Mouse (Mus musculus) lung, embryonic 16.5 days (tissue): ENCODE results near the gene Tyw1. TPM values are rescaled to one million over a fixed set of nuclear protein-coding genes. Genes with fewer than 3 reads are reported as not detected.

Source experiments
- ATAC-seq: fragments of 200-750 bp; cut with Nextera tagmentation; 2 replicates; pipeline ENCODE4 v1.8.0; 2017; ENCODE audit warnings: low read depth, mild to moderate bottlenecking, moderate library complexity
- H3K27ac ChIP-seq: fragments of 300-500 bp; sonication (generic); 2 replicates; pipeline ENCODE4 v1.5.1; 2014; ENCODE audit warnings: mild to moderate bottlenecking, control low read depth, low read length
- H3K27me3 ChIP-seq: fragments of 300-500 bp; sonication (generic); 2 replicates; pipeline ENCODE4 v1.6.1; 2014; ENCODE audit warnings: low read depth, low read length, mixed read lengths; ENCODE audit not compliant: control insufficient read depth, insufficient read depth
- H3K36me3 ChIP-seq: fragments of 300-500 bp; sonication (generic); 2 replicates; pipeline ENCODE4 v1.6.1; 2014; ENCODE audit warnings: low read length; ENCODE audit not compliant: control insufficient read depth, insufficient read depth
- H3K4me1 ChIP-seq: fragments of 300-500 bp; sonication (generic); replicated peaks from 2 replicates; pipeline ENCODE4 v1.6.1; 2014; ENCODE audit warnings: low read length, mixed read lengths; ENCODE audit not compliant: control insufficient read depth, insufficient read depth
- H3K4me2 ChIP-seq: fragments of 300-500 bp; sonication (generic); 2 replicates; pipeline ENCODE4 v1.6.1; 2014; ENCODE audit warnings: low read depth, low read length, control low read depth
- H3K4me3 ChIP-seq: fragments of 300-500 bp; sonication (generic); 2 replicates; pipeline ENCODE4 v1.5.1; 2014; ENCODE audit warnings: mild to moderate bottlenecking, low read length, control low read depth
- H3K9ac ChIP-seq: fragments of 300-500 bp; sonication (generic); 2 replicates; pipeline ENCODE4 v1.6.1; 2014; ENCODE audit warnings: low read length, control low read depth
- H3K9me3 ChIP-seq: fragments of 300-500 bp; sonication (generic); 2 replicates; pipeline ENCODE4 v1.6.1; 2016; ENCODE audit warnings: low read length; ENCODE audit not compliant: control insufficient read depth
- WGBS: fragments of 180-500 bp; shearing (Covaris S2); extraction: QIAGEN DNeasy Blood & Tissue Kit; methylation state at CpG from one replicate; pipeline ENCODE4 v1.1.7; 2014; 5-methylcytosine and 5-hydroxymethylcytosine counted together
- polyA plus RNA-seq: library from polyadenylated mRNA; unstranded; fragments of >200 nt; fragmentation: Nextera tagmentation; extraction: Ambion mirVana; gene quantifications from 2 replicates; pipeline ENCODE4 v1.2.1, GENCODE M21; 2015

Gene Tyw1
- polyA plus RNA-seq, 1 experiment from 2014 or later, result 24.8 TPM

GRCm38 (mm10) chr5:130294598-130294997 lies 39.2 kb downstream of the Tyw1 start:
- no peak overlapping the region for H3K27ac ChIP-seq
- no peak overlapping the region for H3K4me2 ChIP-seq
- H3K36me3 ChIP-seq, result peaks cover 10% of the 10 kb centered on the region
- peaks cover 6% of the 10 kb centered on the region; the same call in 1 of the 2 replicates for H3K9me3 ChIP-seq
- H3K4me3 ChIP-seq, result no peak overlapping the region
- no peak overlapping the region for H3K9ac ChIP-seq
- ATAC-seq, result no peak
- no peaks in the 10 kb centered on the region for H3K4me1 ChIP-seq
- WGBS, result 84% methylated on average over 6 of the region's 6 CpGs
- H3K27me3 ChIP-seq, result no peaks in the 10 kb centered on the region

GRCm38 (mm10) chr5:130296071-130296470 lies 40.7 kb downstream of the Tyw1 start:
- H3K36me3 ChIP-seq, result peaks cover 4% of the 10 kb centered on the region
- WGBS, result 77% methylated on average over 5 of the region's 5 CpGs

GRCm38 (mm10) chr5:130298831-130299460 lies 43.5 kb downstream of the Tyw1 start:
- Histone ChIP-seq H3K4me3 (no peak overlapping the region), H3K9me3 (no peaks in the 10 kb centered on the region), H3K9ac (no peak overlapping the region), H3K36me3 (peaks cover 4% of the 10 kb centered on the region), H3K27ac (no peak overlapping the region), H3K4me2 (no peak overlapping the region), H3K27me3 (no peaks in the 10 kb centered on the region), H3K4me1 (no peaks in the 10 kb centered on the region)
- no peak for ATAC-seq
- 89% methylated on average over 9 of the region's 9 CpGs for WGBS

More at GRCm38 (mm10) chr5:130296071-130296470, 40.7 kb downstream of the Tyw1 start:
- Histone ChIP-seq H3K27ac (no peak overlapping the region), H3K4me1 (no peaks in the 10 kb centered on the region), H3K4me3 (no peak overlapping the region), H3K27me3 (no peaks in the 10 kb centered on the region), H3K9ac (no peak overlapping the region), H3K4me2 (no peak overlapping the region), H3K9me3 (no peaks in the 10 kb centered on the region)
- no peak for ATAC-seq

DNA sequence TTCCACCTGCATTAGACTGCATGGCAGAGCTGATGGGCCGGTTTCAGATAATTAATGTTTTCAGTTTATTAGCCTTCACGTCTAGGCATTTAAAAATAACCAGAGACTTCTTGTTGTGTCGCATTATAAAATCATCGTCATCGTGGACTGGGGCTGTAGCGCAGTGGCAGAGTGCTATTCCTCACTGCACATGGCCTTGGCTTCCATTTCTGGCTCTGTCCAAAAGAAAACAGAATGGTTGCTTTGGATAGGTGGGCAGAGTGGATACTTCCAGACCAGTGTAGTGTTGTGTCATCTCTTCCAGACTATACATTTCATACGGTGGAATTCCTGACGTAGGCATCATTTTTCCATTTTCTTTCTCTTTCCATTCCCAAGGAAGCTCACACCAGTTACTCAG lies 44.1 kb downstream of the Tyw1 start:
- Histone ChIP-seq H3K36me3 (peaks cover 8% of the 10 kb centered on the region), H3K9me3 (no peaks in the 10 kb centered on the region), H3K27ac (no peak overlapping the region), H3K4me1 (no peaks in the 10 kb centered on the region), H3K27me3 (no peaks in the 10 kb centered on the region), H3K9ac (no peak overlapping the region), H3K4me3 (no peak overlapping the region), H3K4me2 (no peak overlapping the region)
- WGBS, result 95% methylated on average over 8 of the region's 8 CpGs
- no peak for ATAC-seq

DNA sequence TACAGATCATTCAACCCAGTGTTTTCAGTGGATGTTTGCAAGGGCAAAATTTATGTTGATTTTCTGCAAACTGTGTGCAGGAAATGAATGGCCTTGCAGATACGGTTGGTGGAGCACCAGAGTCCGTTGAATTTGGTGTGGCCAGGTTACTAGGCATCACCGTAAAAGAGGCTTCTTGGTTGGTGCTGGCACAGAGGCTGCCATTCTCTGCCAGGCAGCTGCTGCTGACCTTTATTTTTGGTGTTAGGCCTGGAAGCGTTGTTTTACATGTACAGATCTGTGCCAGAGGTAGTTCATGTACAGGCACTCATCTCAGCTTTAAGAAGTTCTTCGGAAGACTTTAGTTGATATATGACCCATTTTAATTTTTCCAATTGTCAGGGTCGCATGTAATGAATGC lies 48.2 kb downstream of the Tyw1 start:
- Histone ChIP-seq H3K4me2 (no peak overlapping the region), H3K4me1 (no peaks in the 10 kb centered on the region), H3K9me3 (no peaks in the 10 kb centered on the region), H3K27me3 (no peaks in the 10 kb centered on the region), H3K4me3 (no peak overlapping the region), H3K36me3 (peaks cover 11% of the 10 kb centered on the region; the same call in 1 of the 2 replicates), H3K27ac (no peak overlapping the region), H3K9ac (no peak overlapping the region)
- ATAC-seq, result no peak
- WGBS, result 85% methylated on average over 6 of the region's 6 CpGs

DNA sequence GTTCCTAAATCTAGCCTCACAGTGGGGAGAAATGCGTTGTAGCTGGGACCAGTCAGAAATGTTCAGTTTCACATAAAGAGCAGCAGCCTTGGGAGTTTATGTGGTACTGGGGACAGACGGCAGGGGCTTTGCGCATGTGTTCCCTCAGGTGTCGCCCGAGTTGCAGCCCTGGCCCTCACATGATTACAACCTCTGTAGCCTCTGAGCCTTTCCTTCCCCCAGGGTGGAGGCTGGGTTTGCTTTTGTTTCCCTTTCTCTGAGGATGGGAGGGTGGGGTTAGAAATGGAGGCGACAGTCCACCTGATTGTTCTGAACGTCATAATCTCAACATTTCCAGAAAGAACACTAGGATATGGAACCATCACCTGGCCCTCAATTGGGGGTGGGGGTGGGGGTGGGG lies 52.5 kb downstream of the Tyw1 start:
- H3K27me3 ChIP-seq, result no peaks in the 10 kb centered on the region
- no peak overlapping the region for H3K4me3 ChIP-seq
- 77% methylated on average over 7 of the region's 7 CpGs for WGBS
- H3K36me3 ChIP-seq, result peaks cover 11% of the 10 kb centered on the region; the same call in 1 of the 2 replicates
- no peaks in the 10 kb centered on the region for H3K9me3 ChIP-seq
- peaks cover 4% of the 10 kb centered on the region; the same call in 1 of the 2 replicates for H3K4me1 ChIP-seq
- H3K27ac ChIP-seq, result no peak overlapping the region
- H3K4me2 ChIP-seq, result no peak overlapping the region
- ATAC-seq, result no peak
- no peak overlapping the region for H3K9ac ChIP-seq

GRCm38 (mm10) chr5:130310077-130310476 lies 54.7 kb downstream of the Tyw1 start:
- H3K4me2 ChIP-seq, result no peak overlapping the region
- H3K9me3 ChIP-seq, result no peaks in the 10 kb centered on the region
- H3K27ac ChIP-seq, result no peak overlapping the region
- H3K9ac ChIP-seq, result no peak overlapping the region
- H3K4me3 ChIP-seq, result no peak overlapping the region
- 95% methylated on average over 4 of the region's 4 CpGs for WGBS
- no peaks in the 10 kb centered on the region for H3K27me3 ChIP-seq
- ATAC-seq, result no peak
- peaks cover 4% of the 10 kb centered on the region; the same call in 1 of the 2 replicates for H3K4me1 ChIP-seq
- peaks cover 6% of the 10 kb centered on the region; the same call in 1 of the 2 replicates for H3K36me3 ChIP-seq

DNA sequence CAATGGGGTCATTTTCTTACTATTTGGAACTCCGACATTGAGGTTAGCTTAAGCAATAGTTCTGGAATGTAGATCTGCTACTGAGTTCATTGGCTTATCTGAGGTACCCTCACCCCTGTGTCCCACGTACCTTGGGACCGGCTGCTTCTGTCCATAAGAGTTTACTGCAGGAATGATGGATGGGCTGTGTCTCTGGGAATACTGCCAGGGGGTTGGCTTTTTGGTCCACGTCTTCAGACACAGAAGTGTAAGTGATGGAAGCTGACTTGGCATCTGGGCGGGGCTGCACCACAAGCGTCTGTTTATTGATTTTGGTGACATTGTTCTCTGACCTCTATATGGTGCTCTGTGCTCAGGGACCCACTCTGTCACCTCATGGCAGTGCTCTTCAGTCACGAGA lies 55.4 kb downstream of the Tyw1 start:
- Histone ChIP-seq H3K4me2 (no peak overlapping the region), H3K9me3 (no peaks in the 10 kb centered on the region), H3K27me3 (no peaks in the 10 kb centered on the region), H3K9ac (no peak overlapping the region), H3K36me3 (peaks cover 2% of the 10 kb centered on the region; the same call in 1 of the 2 replicates), H3K4me1 (peaks cover 4% of the 10 kb centered on the region; the same call in 1 of the 2 replicates), H3K27ac (no peak overlapping the region), H3K4me3 (no peak overlapping the region)
- 24% methylated on average over 7 of the region's 7 CpGs for WGBS
- ATAC-seq, result peak; percentile 88

DNA sequence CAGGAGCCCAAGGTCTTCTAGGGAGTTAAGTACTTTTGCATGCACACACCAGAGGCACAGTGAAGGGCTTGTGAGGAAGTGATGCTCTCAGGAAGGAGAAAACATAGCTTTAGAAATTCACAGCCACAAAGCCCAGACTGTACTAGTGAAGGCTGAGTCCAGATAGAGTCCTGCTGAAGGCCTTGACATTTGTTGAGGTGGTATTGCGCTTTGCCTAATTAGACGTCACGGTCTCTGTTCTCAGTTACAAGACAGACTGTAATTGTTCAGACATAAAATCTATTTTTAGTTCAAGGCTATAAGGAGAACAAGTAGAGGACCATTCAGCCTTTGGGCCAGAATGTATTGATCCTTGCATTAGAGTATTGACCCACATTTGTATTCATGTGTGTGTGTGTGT lies 58.1 kb downstream of the Tyw1 start:
- Histone ChIP-seq H3K36me3 (no peaks in the 10 kb centered on the region), H3K4me3 (no peak overlapping the region), H3K27me3 (no peaks in the 10 kb centered on the region), H3K27ac (no peak overlapping the region), H3K9me3 (no peaks in the 10 kb centered on the region), H3K4me1 (peaks cover 4% of the 10 kb centered on the region; the same call in 1 of the 2 replicates), H3K4me2 (no peak overlapping the region), H3K9ac (no peak overlapping the region)
- WGBS, result 93% methylated on average over 3 of the region's 3 CpGs
- no peak for ATAC-seq
